Mouse (Mus musculus) cerebellum, adult (tissue): Measurements from ENCODE around the gene Prdx1.

ENCODE experiments used
- ATAC-seq: cut with Nextera tagmentation; 2 replicates; pipeline ENCODE4 v1.9.2; 2017; ENCODE audit warnings: mild to moderate bottlenecking, moderate library complexity, mixed read lengths; ENCODE audit not compliant: insufficient number of reproducible peaks, low FRiP score, low TSS enrichment

Prdx1 gene

DNA sequence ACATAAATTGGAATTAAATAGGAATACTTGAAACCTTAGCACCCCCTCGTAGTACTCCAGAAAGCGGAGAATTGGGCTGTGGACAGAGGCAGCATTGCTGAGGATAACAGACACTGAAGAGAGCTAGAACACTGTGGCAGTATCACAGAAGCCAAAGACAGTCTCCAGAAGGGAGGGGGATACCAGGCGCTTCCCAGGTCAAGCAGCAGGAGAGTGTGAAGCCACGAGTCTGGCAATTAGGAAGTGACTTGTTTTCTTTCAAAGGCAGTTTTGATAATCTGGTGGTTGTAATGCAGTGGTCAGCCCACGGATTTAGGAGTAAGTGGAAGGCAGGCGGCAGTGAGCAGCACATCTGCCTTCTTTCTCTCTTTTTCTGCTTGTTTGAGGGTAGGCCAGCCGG is 36.9 kb downstream of the Prdx1 start:
- no peak for ATAC-seq

GRCm38 (mm10) chr4:116725444-116725843 is 40.1 kb downstream of the Prdx1 start:
- no peak for ATAC-seq

DNA sequence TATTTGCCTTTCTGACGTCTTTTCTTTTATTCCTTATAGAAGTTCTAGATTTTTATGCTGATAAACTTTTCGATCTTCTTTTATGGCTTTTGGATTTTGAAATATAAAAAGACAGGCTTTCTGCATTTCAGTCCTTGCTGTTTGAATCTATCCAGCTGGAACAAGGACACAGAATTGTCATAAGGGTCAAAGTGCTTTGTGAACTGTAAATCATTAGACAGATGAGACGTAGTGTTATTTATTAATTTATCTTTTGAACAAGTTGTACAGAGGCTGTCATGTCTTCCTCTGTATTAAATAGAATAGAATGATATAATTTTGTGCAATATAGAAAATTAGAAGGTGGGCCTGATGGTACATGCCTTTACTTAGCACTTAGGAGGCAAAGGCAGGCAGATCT is 42.1 kb downstream of the Prdx1 start:
- ATAC-seq, result no peak

- no peak for ATAC-seq
Measured at GRCm38 (mm10) chr4:116729532-116729931, 44.2 kb downstream of the Prdx1 start.

GRCm38 (mm10) chr4:116731077-116731476 is 45.7 kb downstream of the Prdx1 start:
- no peak for ATAC-seq

DNA sequence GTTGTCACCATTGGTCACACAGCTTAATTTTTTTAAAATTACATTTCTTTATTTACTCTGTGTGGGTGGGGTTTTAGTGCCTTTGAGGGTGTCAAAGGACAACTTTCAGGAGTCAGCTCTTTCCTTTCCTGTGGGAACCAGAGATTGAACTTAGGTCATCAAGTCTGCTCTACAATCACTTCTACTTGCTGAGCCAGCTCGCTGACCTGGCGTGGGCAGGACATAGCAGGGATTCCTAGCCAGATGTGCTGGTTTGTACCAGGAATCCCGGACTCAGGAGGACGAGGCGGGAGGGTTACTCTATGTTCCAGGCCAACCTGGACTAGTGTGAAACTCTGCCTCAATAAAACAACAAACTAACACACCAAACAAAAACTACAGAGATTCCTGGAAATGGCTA is 47.0 kb downstream of the Prdx1 start:
- no peak for ATAC-seq

DNA sequence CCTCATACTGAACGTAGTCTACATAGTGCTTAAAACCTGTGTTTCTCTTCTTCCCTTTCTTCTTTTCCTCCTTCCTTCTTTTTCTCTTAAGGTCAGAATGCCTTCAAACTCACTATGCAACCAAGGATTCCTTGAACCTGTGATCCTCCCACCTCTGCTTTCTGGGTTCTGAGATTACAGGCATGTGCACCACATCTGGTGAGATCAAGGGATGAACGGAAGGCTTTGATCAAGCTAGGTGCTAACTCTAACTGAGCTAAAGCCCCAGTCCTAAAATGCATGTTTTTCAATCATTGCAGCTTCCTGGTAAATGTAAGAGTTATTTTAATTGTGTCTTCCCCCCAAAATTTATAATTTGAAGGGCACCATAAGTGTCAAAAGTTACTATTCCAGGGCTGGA is 49.7 kb downstream of the Prdx1 start:
- ATAC-seq, result no peak

DNA sequence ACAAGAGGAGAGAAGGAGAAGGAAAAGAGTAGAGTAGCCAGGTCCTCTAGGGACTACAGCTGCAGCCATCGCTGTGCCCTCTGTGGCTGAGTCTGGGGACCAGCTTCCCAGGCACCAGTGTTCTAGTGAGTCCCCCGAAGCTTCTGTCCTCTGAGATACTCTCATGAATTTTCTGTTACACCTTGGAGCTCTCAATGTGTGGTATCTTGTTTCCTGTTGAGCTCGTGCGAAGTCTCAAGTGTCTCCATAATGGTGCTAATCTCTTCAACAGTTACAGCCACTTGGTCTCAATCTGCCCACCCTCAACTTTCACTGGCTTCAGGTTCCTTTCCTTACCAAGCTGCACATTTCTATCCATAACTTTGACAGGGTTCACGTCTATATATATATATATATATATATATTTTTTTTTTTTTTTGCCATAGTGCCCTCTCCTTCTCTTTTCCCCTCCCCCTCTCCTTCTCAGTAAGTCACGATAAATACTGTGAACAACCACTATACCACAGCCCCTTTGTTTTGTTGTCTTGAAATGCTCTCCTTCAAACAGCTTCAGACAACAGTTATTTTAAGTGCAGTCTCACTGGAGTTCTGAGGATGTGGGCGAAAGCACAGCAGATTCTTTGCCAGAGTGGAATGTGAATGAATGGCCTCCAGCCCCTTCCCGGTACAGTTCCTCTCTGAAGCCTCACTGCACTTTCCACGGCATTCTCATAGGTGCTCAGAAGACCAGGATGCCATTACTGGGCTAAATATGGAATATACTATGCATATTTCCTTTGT is 53.8 kb downstream of the Prdx1 start:
- no peak for ATAC-seq

DNA sequence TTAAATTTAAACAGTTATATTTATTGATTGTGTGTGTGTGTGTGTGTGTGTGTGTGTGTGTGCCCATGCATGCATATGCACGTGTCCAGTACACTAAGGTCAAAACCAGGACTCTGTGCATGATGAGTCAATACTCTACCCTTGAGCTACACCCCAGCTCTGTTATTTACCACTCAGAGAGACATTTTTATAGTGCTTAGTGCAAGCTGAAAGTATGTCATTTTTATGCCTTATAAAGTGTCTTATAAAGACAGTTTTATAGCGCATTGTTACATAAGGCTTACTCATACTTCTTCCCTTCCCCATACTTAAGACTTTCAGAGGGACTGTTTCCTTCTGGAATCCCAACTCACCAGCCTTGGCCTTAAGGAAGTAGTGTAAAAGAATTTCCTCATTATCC is 64.4 kb downstream of the Prdx1 start:
- ATAC-seq, result no peak
